ENCODE assay signal across 8 mouse cellular contexts in genomic region chr16:10544995-10545622, GRCm38 (mm10). TPM values are rescaled to one million over a fixed set of nuclear protein-coding genes. Genes with fewer than 3 reads are reported as not detected.
DNase-seq lines count a peak whose midpoint lies in the region; ATAC-seq lines count a peak whose summit lies in the region.

Clec16a (plus strand) TSS chr16:10545339.

- H3K4me1 ChIP-seq in hindbrain, embryonic 11.5 days (replicated peaks; ENCODE audit: control insufficient read depth, insufficient read depth, low read length) = peaks cover 10% of the 10 kb centered on the region

- H3K36me3 ChIP-seq in hindbrain, embryonic 11.5 days (ENCODE audit: control insufficient read depth, insufficient read depth, low read length) = no peaks in the 10 kb centered on the region

- peak; percentile 97 for DNase-seq in Muller cell, postnatal 12 days (ENCODE audit: inconsistent ontology term)
- DNase-seq in cerebellum, adult 9-11 months = peak; percentile 97
- peak; percentile 95 to 97 for DNase-seq in frontal cortex, adult 2 months (ENCODE audit: extremely low spot score in 1 of 2, low spot score in 1 of 2)
- peak; percentile 96 for DNase-seq in hindbrain, embryonic 11.5 days (ENCODE audit: low spot score)
- peak; percentile 96 to 97 for DNase-seq in layer of hippocampus, postnatal 10 days (ENCODE audit: low spot score in 2 of 2)
- DNase-seq in lung, postnatal 10 days = peak; percentile 98
- peak; percentile 95 for DNase-seq in ovary, postnatal 36 days (ENCODE audit: low spot score)
- peak; percentile 96 for DNase-seq in thymus, postnatal 25 days

- no peaks in the 10 kb centered on the region for H3K27me3 ChIP-seq in hindbrain, embryonic 11.5 days (ENCODE audit: control insufficient read depth, insufficient read depth, low read length)

- WGBS in hindbrain, embryonic 11.5 days = under 1% methylated on average over 58 of the region's 58 CpGs

- H3K4me3 ChIP-seq in hindbrain, embryonic 11.5 days (ENCODE audit: low read depth, low read length) = peak within 1 kb of the TSS; percentile 91

- no peaks in the 10 kb centered on the region for H3K9me3 ChIP-seq in hindbrain, embryonic 11.5 days (ENCODE audit: control insufficient read depth, low read length)

- H3K27ac ChIP-seq in hindbrain, embryonic 11.5 days (ENCODE audit: low read depth, low read length) = no peak within 1 kb of the TSS

- H3K9ac ChIP-seq in hindbrain, embryonic 11.5 days (ENCODE audit: low read depth, low read length) = peak within 1 kb of the TSS; percentile 77

- ATAC-seq in hindbrain, embryonic 11.5 days (ENCODE audit: low FRiP score) = peak; percentile 91

- H3K4me2 ChIP-seq in hindbrain, embryonic 11.5 days (replicated peaks; ENCODE audit: low read depth, low read length) = peak within 1 kb of the TSS; percentile 73

RNA-seq across cellular contexts. Expression of gene Clec16a, which starts in this region (rescaled TPM):
- polyA plus RNA-seq in frontal cortex, adult 2 months (2012; rRNA removed) = 44.2 and 48.6 TPM in 2 replicates
- polyA plus RNA-seq in hindbrain, embryonic 11.5 days (2014; fragmentation: Nextera tagmentation; extraction: Ambion mirVana) = 47.5 and 55.7 TPM in 2 replicates
- 10 to 100 TPM; 66.8 to 71.6 TPM for total RNA-seq in layer of hippocampus, postnatal 10 days (2021)
